Mouse (Mus musculus) cerebellum, adult 9-11 months (tissue): ENCODE results near the gene Sergef.
A peak's percentile ranks its signal among the peaks of the same experiment; 100 is the strongest.

Experiments used
- DNase-seq: peaks from one replicate; pipeline ENCODE4 v3.0.0; 2022

Sergef gene

DNA sequence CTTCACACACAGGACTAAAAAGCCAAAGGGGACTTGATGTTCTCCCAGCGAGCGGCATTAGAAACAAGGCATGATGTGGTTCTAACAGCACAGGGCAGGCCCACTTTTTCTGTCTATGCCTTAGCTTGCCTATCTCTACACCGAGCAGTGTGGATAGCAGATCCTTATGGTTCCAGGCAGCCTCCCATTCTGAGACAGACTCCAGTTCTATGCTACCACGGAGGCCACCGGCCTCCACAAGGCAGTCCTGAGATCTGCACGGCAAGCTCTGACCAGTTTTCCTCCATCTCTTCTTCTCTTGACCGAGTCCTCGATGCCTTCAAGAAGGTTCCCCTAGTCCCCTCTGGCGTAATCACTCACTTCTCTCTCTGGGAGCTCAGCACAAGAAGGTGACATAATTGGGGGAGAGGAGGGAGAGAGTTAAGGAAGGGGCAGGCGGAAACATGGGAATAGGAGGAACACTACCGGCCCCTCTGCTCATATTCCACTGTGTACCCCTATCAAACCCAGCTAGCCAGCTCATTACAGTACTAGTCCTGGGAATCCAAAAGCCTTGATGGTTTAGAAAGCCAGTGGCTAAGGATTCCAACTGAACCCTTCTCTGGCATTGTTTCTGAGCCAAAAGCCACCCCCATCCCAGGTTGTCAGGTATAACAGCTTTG is 104.7 kb downstream of the Sergef start:
- no peak for DNase-seq

- DNase-seq, result peak; percentile 60
These were observed 106.1 kb downstream of the Sergef start for GRCm38 (mm10) chr7:46533518-46533917.

DNA sequence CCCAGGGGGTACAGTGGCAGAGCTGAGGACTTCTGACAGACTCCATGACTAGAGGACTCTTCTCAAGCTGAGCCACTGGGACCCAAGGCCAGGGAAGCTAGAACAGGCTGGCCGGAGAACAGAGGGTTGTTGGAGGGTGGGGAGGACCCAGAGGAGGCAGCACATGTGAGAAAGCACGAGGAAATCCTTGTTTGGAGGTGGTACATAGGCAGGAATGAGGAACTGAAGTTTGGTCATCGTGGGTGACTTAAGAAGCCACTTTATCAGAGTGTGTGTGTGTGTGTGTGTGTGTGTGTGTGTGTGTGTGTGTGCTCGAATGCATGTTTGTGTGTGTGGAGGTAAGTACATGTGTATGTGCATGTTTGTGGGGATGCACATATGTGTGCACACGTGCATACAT is 108.3 kb downstream of the Sergef start:
- no peak for DNase-seq

GRCm38 (mm10) chr7:46529930-46530329 is 109.7 kb downstream of the Sergef start:
- DNase-seq, result no peak

DNA sequence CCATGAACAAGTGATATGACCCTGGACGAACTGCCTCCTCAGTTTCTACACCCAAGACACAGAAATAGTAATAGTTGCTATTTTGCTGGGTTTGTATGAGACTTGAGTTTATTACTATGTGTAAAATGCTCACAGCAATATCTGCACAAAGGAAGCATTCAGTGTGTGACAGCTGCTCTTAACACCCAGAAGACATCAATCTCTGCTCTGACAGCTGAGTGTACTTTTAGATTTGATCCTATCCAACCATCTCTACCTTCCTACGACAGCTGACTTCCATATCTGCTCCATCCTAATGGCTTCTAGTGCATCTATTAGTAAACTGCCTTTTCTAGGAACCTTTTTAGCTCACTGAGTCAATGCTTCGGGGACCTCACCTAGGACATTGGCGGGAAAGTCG is 110.3 kb downstream of the Sergef start:
- no peak for DNase-seq

GRCm38 (mm10) chr7:46526665-46527154 is 112.9 kb downstream of the Sergef start:
- no peak for DNase-seq

DNA sequence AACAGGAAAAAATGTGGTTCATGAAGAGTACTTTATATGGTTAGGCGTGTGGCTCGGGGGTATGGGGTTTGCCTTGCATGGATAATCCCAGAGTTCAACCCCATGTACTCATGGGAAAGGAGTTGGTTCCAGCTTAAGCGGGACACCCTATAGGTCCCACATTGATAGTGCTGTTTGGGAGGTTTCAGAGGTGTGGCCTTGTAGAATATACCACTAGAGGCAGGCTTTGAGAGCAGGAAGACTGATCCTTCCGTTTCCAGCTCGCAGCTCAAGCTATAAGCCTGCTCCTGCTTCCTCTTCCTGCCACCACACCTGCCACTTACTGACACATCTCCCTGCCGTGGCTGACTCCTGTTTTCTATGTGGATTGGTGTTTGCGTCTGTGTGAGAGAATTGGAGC is 116.4 kb downstream of the Sergef start:
- no peak for DNase-seq

- DNase-seq, result no peak
These were observed 117.8 kb downstream of the Sergef start for GRCm38 (mm10) chr7:46521794-46522193.

DNA sequence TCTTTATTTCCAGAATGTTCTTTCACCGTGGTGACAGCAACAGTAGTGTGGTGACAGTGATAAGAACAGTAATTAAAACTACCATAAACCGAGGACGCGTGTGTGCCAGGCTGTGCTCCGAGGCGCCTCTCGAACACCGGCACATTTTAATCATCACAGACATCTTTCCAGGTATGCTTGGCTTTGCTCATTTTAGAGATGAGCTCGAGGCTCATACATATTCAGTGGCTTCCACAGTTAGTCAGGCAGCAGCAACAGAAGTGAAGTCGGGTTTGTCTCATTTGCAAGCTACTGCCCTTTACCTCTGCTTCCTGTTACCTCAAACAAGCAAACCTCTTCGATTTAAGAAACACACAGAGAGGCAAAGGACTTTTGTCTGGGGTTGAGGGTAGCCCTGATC is 120.5 kb downstream of the Sergef start:
- no peak for DNase-seq

DNA sequence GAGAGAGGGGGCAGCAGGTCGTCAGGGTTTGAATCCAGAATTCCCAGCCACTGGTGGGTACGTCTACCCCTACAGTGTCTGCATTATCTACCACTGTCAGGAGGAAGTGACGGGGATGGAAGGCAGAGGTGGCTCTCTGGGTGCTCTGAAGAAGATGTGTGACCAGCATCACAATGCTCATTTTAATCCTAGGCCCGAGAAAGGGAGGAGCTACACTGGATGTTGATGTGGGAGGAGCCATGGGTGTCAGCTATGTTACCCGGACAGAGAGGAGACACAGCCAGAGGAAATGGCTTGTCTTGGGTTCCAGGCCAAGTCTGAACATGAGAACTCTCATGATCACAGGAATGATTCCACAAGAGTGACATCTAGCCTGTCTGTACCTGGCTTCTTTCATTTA is 122.4 kb downstream of the Sergef start:
- peak; percentile 32 for DNase-seq

GRCm38 (mm10) chr7:46515960-46516359 is 123.6 kb downstream of the Sergef start:
- DNase-seq, result peak; percentile 34

DNA sequence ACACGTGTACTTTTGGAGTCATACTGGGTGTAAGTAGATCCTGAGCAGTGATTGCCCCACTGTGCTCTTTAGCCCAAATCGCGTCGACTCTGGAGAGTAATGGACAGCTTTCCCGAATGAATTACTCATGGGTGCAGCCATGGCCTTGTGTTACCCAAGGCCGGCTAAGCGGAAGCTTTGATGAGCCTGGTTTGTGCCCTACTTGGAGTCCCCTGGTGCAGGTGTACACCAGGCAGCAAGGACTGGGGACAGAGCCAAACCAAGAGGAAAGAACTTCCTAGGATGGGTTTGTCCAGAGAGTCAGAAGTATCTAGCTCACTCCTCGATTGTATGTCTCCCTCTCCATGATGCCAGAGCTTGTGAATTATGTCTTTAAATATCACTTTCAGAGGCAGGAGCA is 124.6 kb downstream of the Sergef start:
- no peak for DNase-seq

- peak; percentile 58 for DNase-seq
These were observed 126.0 kb downstream of the Sergef start for GRCm38 (mm10) chr7:46513562-46513961.

DNA sequence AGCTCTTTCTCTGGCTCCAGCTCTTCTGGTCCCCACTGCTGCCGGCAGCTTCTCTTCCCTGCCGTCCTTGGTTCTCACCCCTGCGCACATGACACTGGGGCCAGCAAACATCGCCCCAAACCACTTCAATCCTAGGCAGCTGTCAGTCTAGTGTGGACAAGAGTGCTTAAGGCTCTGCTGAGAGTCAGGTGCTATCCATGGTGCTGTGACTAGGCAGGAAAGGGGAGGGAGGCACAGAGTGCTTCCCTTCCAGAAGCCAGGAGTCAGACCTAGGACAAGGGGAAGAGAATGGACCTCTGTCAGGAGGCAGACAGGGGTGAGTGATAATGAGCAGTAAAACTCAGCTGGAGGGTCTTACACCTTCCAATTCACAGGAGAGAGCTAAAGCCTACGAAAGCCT is 126.8 kb downstream of the Sergef start:
- DNase-seq, result no peak

- peak; percentile 71 for DNase-seq
These were observed 128.8 kb downstream of the Sergef start for GRCm38 (mm10) chr7:46510806-46511205.

- peak; percentile 99 for DNase-seq
These were observed 130.0 kb downstream of the Sergef start for GRCm38 (mm10) chr7:46509391-46510310.

DNA sequence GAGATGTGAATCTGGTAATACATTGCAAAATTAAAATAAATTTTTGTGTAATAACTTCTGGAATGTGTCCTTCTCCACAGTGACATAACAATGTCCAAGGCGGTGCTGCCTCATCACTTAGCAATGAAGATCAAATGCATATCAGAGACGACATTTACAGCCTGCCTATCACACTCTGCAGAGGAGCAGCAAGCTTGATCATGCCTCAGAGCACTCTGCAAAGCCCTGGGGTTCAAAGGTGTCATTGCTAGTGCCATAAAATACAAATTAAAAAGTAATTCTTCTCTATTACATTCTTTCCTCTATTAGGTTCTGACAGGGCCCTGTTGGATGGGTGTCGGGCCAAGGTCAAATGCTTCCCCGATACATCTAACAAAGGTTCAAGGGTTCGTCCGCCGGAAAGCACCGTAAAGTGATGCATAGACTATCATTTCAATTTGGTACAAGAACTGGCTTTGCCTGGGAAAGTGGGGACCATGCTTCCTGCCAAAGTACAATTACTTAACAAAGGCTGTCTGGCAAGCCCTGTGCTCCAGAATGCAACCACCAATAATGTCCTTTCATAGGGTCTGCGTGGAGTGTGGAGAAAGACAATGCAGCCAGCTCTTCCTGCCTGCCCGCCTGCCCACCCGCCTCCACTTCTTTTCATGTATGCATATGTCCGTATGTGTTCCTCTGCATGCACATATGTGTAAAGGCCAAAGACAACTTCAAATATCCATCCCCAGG is 130.9 kb downstream of the Sergef start:
- peak; percentile 57 for DNase-seq

- peak; percentile 69 for DNase-seq
These were observed 135.4 kb downstream of the Sergef start for GRCm38 (mm10) chr7:46504157-46504556.

GRCm38 (mm10) chr7:46502650-46503049 is 137.0 kb downstream of the Sergef start:
- no peak for DNase-seq

DNA sequence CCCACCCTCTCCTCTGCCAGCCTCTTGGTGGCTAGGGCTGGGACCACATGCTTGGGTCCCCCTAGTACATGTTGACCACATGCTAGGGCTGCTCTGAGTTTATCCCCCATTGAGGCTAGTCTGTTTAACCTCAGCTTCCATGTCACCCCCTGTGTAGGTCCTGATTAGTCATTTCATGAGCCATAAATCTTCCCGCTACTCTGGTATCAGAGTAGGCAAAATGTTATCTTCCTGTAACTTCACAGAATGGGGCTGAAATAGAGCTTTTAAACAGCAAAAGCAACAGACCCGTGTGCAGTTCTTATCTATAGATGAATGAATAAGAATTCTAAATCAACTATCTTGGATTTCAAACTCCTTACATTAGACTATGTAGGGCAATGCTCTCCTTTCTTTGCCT is 138.1 kb downstream of the Sergef start:
- no peak for DNase-seq

DNA sequence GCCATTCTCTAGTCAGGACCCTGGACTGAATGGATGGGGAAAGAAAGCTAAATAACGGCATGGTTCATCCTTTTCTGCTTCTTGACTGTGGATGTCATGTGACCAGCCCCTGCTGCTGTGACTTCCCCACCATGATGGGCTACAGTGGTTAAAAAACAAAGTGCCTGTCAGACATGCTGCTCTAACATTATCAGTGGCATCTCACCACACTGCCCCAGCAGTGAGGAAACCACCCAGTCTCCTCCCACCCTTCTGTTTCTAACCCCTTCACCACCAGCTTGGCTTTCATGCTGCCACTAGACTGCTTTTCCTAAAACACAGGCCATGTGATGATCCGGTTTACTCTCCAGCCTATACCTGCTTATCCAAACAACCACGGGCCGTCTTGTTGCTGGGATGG is 140.0 kb downstream of the Sergef start:
- DNase-seq, result no peak

DNA sequence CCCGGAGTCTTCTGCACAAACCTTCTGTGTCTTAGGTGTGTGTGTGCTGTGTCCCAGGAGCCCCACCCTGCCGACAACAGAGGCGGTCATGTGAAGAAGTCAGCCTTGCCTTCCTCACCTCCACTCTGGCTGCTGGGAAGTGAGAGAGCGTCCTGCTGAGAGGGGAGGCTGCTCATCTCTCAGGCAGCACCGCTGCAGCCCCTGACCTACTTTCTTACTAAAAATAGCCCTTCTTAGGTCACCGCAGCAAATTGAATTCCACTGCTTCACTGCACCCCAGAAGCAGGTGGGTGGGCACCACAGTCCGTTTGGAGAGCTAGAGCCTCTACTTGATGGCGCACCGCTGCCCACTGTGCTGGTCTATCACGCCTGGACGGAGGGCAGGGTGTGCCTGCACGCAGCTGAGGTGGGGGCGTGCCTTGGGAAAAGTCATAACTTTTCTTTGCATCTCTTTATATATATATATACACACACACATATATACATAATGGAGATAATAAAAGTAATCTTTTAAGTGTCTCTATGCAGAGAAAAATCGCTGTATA is 147.4 kb downstream of the Sergef start:
- peak; percentile 41 for DNase-seq

DNA sequence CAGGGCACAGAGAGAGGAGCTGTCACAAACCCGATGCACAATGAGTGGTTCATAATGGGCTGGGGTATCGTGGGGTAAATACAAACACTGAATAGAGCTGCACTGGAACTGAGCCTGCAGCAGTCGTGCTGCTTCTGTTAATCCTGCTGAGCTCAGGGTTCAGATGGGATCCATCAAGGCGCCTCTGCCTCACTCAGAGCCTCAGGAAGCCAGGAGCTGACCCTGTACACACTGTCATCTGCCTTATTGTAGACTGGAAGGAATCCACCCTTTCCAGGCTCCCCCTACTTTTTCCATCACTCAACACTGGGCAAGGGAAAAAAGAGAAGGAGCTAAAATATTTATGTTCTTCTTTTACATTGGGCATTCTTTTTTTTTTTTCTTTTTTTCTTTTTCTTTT is 152.3 kb downstream of the Sergef start:
- peak; percentile 64 for DNase-seq
